20 mouse cellular contexts compared by ENCODE assay signal in genomic region chr1:72819995-72820394, GRCm38 (mm10). TPM values are rescaled to one million over a fixed set of nuclear protein-coding genes. Genes with fewer than 3 reads are reported as not detected.
DNase-seq lines count a peak whose midpoint lies in the region; ATAC-seq lines count a peak whose summit lies in the region.
"Had no signal": no experiment of that assay in that cellular context is flagged by ENCODE, and none has a peak within 500 bp of the region (broad histone marks: within the 10 kb centered on the region; RNA-seq: fewer than 3 reads in every experiment).

No protein-coding gene starts in this region.

- H3K9ac ChIP-seq in midbrain, embryonic 11.5 days (ENCODE audit: low read length) = no peak overlapping the region
- H3K9ac ChIP-seq: embryonic facial prominence, embryonic 12.5 days; forebrain, embryonic 13.5 days; forebrain, embryonic 15.5 days; forebrain, postnatal 0 days had no signal

- WGBS in midbrain, embryonic 11.5 days = 87% methylated on average over 6 of the region's 6 CpGs

- H3K4me3 ChIP-seq in midbrain, embryonic 11.5 days (ENCODE audit: low read depth, low read length) = no peak overlapping the region
- H3K4me3 ChIP-seq: embryonic facial prominence, embryonic 10.5 days; embryonic facial prominence, embryonic 12.5 days; forebrain, embryonic 13.5 days; forebrain, embryonic 15.5 days had no signal

- no peak overlapping the region for H3K4me2 ChIP-seq in midbrain, embryonic 11.5 days
- H3K4me2 ChIP-seq: embryonic facial prominence, embryonic 12.5 days; forebrain, embryonic 13.5 days; forebrain, embryonic 15.5 days had no signal

- no peaks in the 10 kb centered on the region; the same call in 1 of the 2 replicates for H3K27me3 ChIP-seq in midbrain, embryonic 11.5 days (ENCODE audit: control insufficient read depth, insufficient read depth, low read length)
- H3K27me3 ChIP-seq: embryonic facial prominence, embryonic 12.5 days; forebrain, embryonic 13.5 days; forebrain, embryonic 15.5 days; Patski had no signal

- H3K9me3 ChIP-seq in midbrain, embryonic 11.5 days (ENCODE audit: control insufficient read depth, low read length) = no peaks in the 10 kb centered on the region
- H3K9me3 ChIP-seq: embryonic facial prominence, embryonic 10.5 days; embryonic facial prominence, embryonic 12.5 days; forebrain, embryonic 13.5 days; forebrain, embryonic 15.5 days; G1E had no signal

- H3K27ac ChIP-seq in midbrain, embryonic 11.5 days (ENCODE audit: low read depth, low read length) = no peak overlapping the region
- H3K27ac ChIP-seq: embryonic facial prominence, embryonic 10.5 days; embryonic facial prominence, embryonic 12.5 days; forebrain, embryonic 13.5 days; forebrain, embryonic 15.5 days had no signal

- no peaks in the 10 kb centered on the region for H3K36me3 ChIP-seq in midbrain, embryonic 11.5 days (ENCODE audit: control insufficient read depth, insufficient read depth, low read length)
- H3K36me3 ChIP-seq: embryonic facial prominence, embryonic 10.5 days; embryonic facial prominence, embryonic 12.5 days; forebrain, embryonic 15.5 days; G1E had no signal

- DNase-seq in ES-CJ7 (ENCODE audit: low read depth, low spot score) (peak; percentile 50), R1 (ENCODE audit: low read depth, low spot score) (peak; percentile 64)
- no peak for DNase-seq in midbrain, embryonic 11.5 days (ENCODE audit: low spot score, missing footprints)
- DNase-seq in right cerebral cortex, adult 18-20 months = no peak
- DNase-seq: adrenal gland, adult 2 months; adrenal gland, postnatal 10 days; adrenal gland, postnatal 25 days; cerebellum, adult 11 months; cerebellum, adult 18-20 months; cerebellum, adult 8-10 months; cerebellum, postnatal 10 days; cerebellum, postnatal 25 days; forebrain, postnatal 0 days had no signal

- peaks cover 7% of the 10 kb centered on the region for H3K4me1 ChIP-seq in midbrain, embryonic 11.5 days (ENCODE audit: control insufficient read depth, insufficient read depth, low read length)

- no peak for ATAC-seq in activated CD4-positive, CD25-positive, alpha-beta regulatory T cell, adult 4 months
- ATAC-seq in midbrain, embryonic 11.5 days (ENCODE audit: low FRiP score) = no peak
- ATAC-seq: forebrain, embryonic 13.5 days; forebrain, embryonic 15.5 days; forebrain, postnatal 0 days; Patski had no signal

RNA-seq across cellular contexts. Expression of gene Igfbp2, which starts 4.3 kb away (rescaled TPM):
- polyA plus RNA-seq in activated CD4-positive, CD25-positive, alpha-beta regulatory T cell, adult 4 months (2017; shearing (Covaris generic)) = not detected
- 468 and 548 TPM in 2 replicates for polyA plus RNA-seq in midbrain, embryonic 11.5 days (2014; fragmentation: Nextera tagmentation; extraction: Ambion mirVana)
- polyA plus RNA-seq: G1E had no signal

RNA-seq across cellular contexts. Expression of gene Igfbp5, which starts 54.7 kb away (rescaled TPM):
- polyA plus RNA-seq in activated CD4-positive, CD25-positive, alpha-beta regulatory T cell, adult 4 months (2017; shearing (Covaris generic)) = not detected
- polyA plus RNA-seq in midbrain, embryonic 11.5 days (2014; fragmentation: Nextera tagmentation; extraction: Ambion mirVana) = 23.2 and 24.6 TPM in 2 replicates

Comparison
In these comparisons a context has a peak if more than half of its experiments do, and no peak if none do; other contexts are left out.
1. DNase-seq: peak in ES-CJ7 (single experiment) and R1 (single experiment); none in midbrain, embryonic 11.5 days (single experiment) and right cerebral cortex, adult 18-20 months (single experiment).
2. RNA of gene Igfbp2, which starts 4.3 kb away (polyA plus RNA-seq): 468 to 548 TPM in midbrain, embryonic 11.5 days; not detected in activated CD4-positive, CD25-positive, alpha-beta regulatory T cell, adult 4 months; every median in the first group is over 100 times any median in the second.
3. RNA of gene Igfbp5, which starts 54.7 kb away (polyA plus RNA-seq): 23.2 to 24.6 TPM in midbrain, embryonic 11.5 days; not detected in activated CD4-positive, CD25-positive, alpha-beta regulatory T cell, adult 4 months; every median in the first group is over 10 times any median in the second.